Mouse (Mus musculus): ENCODE measurements around the gene Sema3b. TPM values are rescaled to one million over a fixed set of nuclear protein-coding genes. Genes with fewer than 3 reads are reported as not detected.

The Sema3b gene
- polyA plus RNA-seq, 1 experiment: 55.4 TPM

DNA sequence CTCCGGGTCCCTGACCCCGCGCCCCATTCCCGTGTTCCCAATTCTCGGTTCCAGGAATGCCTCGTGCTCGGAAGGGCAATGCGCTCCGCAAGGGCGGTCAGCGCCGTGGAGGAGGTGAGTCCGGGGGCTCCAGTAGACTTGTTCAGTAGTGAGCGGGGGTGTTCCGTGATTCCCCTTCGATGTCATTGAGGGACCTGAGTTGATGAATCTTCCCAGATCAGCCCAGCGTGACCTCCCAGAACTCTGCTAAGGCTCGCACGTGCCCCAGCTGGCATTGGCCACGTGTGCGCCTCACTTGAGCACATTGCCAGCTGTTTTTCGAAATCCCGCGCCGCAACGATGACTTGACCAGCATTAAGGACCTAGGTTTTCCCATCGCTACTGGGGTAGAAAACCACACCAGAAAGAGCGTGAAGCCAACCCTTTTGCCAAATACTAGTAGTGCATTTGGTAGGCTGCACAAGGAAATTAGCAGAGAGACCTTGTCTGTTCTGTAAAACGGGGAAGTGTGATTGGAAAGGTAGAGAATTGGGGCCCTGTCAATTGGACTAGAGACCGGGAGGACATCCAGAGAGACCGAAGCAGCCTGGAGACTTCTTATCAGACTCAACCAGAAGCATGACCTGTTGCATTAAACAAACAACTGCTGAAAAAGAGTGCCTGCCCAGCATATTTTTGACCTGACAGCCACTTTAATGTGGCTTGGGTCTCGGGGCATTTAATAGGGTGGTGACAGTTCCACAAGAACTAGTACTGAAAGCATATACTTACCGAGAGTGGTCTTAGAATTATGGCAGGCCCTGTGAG, 21.0 kb downstream of the Sema3b start:
- no peaks in the 10 kb centered on the region for H3K27me3 ChIP-seq (ENCODE audit: control insufficient read depth, insufficient read depth, low read length)
- peaks cover 25% of the 10 kb centered on the region for H3K4me1 ChIP-seq (ENCODE audit: control insufficient read depth, insufficient read depth, insufficient read length, low read length)
- peaks cover 23% of the 10 kb centered on the region for H3K36me3 ChIP-seq (ENCODE audit: control insufficient read depth, insufficient read depth, low read length)
- TF ChIP-seq POLR2A (IDR thresholded peaks at IDR 0.05; ENCODE audit: low read depth, low read length): no peak
- no peak for TF ChIP-seq CTCF (IDR thresholded peaks at IDR 0.05; ENCODE audit: extremely low read depth, insufficient read length, insufficient replicate concordance, low read depth, low read length)
- WGBS: 1% methylated on average over 33 of the region's 33 CpGs
- H3K4me3 ChIP-seq (ENCODE audit: low read depth, low read length): peak overlapping the region; percentile 75
- peak overlapping the region; percentile 18; the same call in 1 of the 2 replicates for H3K27ac ChIP-seq (ENCODE audit: insufficient read depth, low read depth, low read length)

DNA sequence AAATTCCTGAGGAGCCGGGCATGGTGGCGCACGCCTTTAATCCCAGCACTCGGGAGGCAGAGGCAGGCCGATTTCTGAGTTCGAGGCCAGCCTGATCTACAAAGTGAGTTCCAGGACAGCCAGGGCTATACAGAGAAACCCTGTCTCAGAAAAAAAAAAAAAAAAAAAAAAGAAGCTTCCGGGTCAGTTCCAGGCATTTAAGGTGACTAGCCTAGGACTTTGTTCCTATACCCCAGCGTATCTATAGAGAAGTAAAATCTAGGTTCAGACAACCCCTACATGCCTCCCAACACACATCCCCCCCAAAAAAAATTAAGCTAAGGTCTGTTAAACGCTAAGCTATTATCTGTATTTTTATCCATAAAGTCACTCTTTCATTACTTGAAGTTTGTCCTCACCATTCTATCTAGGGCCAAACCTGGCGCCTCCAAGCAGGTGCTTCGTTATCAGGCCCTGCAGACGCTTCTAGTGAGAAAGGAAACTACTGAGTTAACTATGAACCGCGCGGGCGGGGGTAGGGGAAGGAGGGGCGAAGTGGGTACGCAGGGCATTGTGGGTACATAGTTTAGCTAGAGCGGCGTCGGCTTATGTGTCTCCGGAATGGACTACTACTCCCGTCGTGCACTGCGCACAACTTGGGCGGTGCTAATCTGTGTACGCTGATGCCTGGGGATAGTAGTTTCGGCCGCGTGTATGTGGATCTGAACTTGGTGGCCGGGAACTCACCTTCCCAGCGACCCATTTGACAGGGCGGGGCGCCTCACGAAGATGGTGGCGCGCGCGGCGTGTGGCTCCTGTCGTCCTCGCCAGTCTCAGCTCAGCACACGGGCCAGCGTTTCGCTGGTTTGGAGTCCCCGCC, 21.8 kb downstream of the Sema3b start, which contains the start of gene Ifrd2:
Gene Ifrd2, plus strand, starts transcription at position 669 of the 859 bp plus-strand sequence.
- TF ChIP-seq POLR2A (IDR thresholded peaks at IDR 0.05; ENCODE audit: low read depth, low read length) (peak; percentile 10; the same call in 1 of the 2 replicates), CTCF (IDR thresholded peaks at IDR 0.05; ENCODE audit: extremely low read depth, insufficient read length, insufficient replicate concordance, low read depth, low read length) (no peak)
- peak within 1 kb of the TSS; percentile 75 for H3K4me3 ChIP-seq (ENCODE audit: low read depth, low read length)
- 5% methylated on average over 46 of the region's 46 CpGs for WGBS

DNA sequence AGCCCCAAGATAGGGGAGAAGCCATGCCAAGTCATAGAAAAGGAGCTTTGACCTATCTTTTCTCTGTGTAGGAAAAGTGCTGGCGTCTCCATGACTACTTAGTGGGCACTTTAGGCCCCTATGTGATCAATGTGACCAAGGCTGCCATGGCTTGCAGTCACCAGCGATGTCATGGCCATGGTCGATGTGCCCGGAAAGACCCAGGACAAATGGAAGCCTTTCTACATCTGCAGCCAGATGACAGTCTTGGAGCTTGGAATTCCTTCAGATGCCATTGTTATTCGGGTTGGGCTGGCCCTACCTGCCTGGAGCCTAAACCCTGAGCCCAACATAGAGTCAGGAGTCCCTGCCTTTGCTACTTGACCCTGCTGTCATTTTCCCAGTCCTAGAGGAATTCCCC, 22.5 kb downstream of the Sema3b start:
- peak overlapping the region; percentile 0; the same call in 1 of the 2 replicates for H3K27ac ChIP-seq (ENCODE audit: insufficient read depth, low read depth, low read length)
- WGBS: 82% methylated on average over 5 of the region's 5 CpGs

More for the DNA sequence above, 21.8 kb downstream of the Sema3b start, which contains the start of gene Ifrd2:
- Histone ChIP-seq H3K4me1 (ENCODE audit: control insufficient read depth, insufficient read depth, insufficient read length, low read length) (peaks cover 25% of the 10 kb centered on the region), H3K27me3 (ENCODE audit: control insufficient read depth, insufficient read depth, low read length) (no peaks in the 10 kb centered on the region), H3K36me3 (ENCODE audit: control insufficient read depth, insufficient read depth, low read length) (peaks cover 16% of the 10 kb centered on the region), H3K27ac (ENCODE audit: insufficient read depth, low read depth, low read length) (peak within 1 kb of the TSS; percentile 21; the same call in 1 of the 2 replicates)

DNA sequence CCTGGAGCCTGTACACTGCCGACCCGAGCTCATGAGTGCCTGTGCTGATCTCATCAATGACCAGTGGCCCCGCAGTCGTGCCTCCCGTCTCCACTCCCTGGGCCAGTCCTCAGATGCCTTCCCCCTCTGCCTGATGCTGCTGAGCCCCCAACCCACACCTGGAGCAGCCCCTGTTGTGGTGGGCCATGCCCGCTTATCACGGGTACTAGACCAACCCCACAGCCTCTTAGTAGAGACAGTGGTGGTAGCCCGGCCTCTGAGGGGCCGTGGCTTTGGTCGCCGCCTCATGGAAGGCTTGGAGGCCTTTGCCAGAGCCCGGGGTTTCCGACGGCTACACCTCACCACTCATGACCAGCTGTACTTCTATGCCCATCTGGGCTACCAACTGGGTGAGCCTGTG, 25.9 kb downstream of the Sema3b start:
- Histone ChIP-seq H3K4me3 (ENCODE audit: low read depth, low read length) (no peak overlapping the region), H3K36me3 (ENCODE audit: control insufficient read depth, insufficient read depth, low read length) (0 out of 2 replicates have a peak, but pooled peaks cover 4% of the 10 kb centered on the region), H3K27me3 (ENCODE audit: control insufficient read depth, insufficient read depth, low read length) (no peaks in the 10 kb centered on the region), H3K27ac (ENCODE audit: insufficient read depth, low read depth, low read length) (no peak overlapping the region), H3K4me1 (ENCODE audit: control insufficient read depth, insufficient read depth, insufficient read length, low read length) (peaks cover 10% of the 10 kb centered on the region; the same call in 1 of the 2 replicates)
- WGBS: 92% methylated on average over 14 of the region's 14 CpGs
- TF ChIP-seq CTCF (IDR thresholded peaks at IDR 0.05; ENCODE audit: extremely low read depth, insufficient read length, insufficient replicate concordance, low read depth, low read length) (no peak), POLR2A (IDR thresholded peaks at IDR 0.05; ENCODE audit: low read depth, low read length) (no peak)

More for the DNA sequence above, 22.5 kb downstream of the Sema3b start:
- Histone ChIP-seq H3K36me3 (ENCODE audit: control insufficient read depth, insufficient read depth, low read length) (peaks cover 11% of the 10 kb centered on the region; the same call in 1 of the 2 replicates), H3K4me3 (ENCODE audit: low read depth, low read length) (no peak overlapping the region), H3K4me1 (ENCODE audit: control insufficient read depth, insufficient read depth, insufficient read length, low read length) (peaks cover 28% of the 10 kb centered on the region), H3K27me3 (ENCODE audit: control insufficient read depth, insufficient read depth, low read length) (no peaks in the 10 kb centered on the region)
- TF ChIP-seq CTCF (IDR thresholded peaks at IDR 0.05; ENCODE audit: extremely low read depth, insufficient read length, insufficient replicate concordance, low read depth, low read length) (no peak), POLR2A (IDR thresholded peaks at IDR 0.05; ENCODE audit: low read depth, low read length) (no peak)

DNA sequence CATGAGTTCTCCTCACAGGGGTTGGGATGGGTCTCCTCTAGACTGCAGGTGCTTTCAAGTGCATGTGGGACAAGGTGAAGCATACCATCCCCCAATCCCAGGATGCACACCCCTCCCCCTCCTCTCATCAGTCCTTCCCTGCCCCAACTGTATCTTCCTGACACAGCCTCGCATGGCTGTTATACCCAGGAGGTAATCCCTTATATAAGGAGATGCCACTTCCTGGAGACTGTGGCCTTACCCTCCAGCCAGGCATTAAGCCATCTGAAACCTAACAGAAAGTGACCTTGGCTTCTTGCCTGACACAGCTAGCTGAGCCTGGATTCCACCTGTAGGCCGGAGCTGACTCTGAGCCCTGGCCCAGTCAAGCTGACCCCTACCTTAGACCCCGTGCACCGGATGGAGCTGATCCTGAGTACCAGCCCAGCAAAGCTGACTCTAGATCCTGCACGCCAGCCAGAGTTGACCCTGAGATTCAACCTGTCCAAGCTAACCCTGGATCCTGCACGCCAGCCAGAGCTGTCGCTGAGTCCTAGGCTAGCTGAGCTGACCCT, 26.4 kb downstream of the Sema3b start:
- WGBS: 79% methylated on average over 7 of the region's 7 CpGs
- TF ChIP-seq POLR2A (IDR thresholded peaks at IDR 0.05; ENCODE audit: low read depth, low read length) (no peak), CTCF (IDR thresholded peaks at IDR 0.05; ENCODE audit: extremely low read depth, insufficient read length, insufficient replicate concordance, low read depth, low read length) (no peak)
- no peaks in the 10 kb centered on the region for H3K27me3 ChIP-seq (ENCODE audit: control insufficient read depth, insufficient read depth, low read length)
- no peak overlapping the region for H3K4me3 ChIP-seq (ENCODE audit: low read depth, low read length)
- H3K4me1 ChIP-seq (ENCODE audit: control insufficient read depth, insufficient read depth, insufficient read length, low read length): peaks cover 7% of the 10 kb centered on the region; the same call in 1 of the 2 replicates
- H3K36me3 ChIP-seq (ENCODE audit: control insufficient read depth, insufficient read depth, low read length): 0 out of 2 replicates have a peak, but pooled peaks cover 4% of the 10 kb centered on the region
- H3K27ac ChIP-seq (ENCODE audit: insufficient read depth, low read depth, low read length): no peak overlapping the region

DNA sequence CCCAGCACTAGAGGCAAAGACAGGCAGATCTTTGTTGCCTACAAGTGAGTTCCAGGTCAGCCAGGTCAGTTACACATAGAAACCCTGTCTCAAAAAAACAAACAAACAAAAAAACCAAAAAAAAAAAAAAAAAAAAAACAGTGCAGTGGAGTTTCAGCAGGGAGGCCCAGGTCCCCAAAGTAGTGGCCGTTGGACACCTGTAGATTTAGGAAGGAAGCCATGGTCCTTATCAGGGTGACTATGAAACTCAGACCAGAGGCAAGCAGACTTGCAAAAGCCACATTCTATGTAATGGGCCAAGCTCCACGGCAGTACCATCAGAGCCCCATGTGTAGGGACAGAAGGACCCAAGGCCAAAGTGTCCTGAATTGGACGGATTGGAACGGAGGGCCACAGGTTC, 27.4 kb downstream of the Sema3b start:
- H3K27me3 ChIP-seq (ENCODE audit: control insufficient read depth, insufficient read depth, low read length): no peaks in the 10 kb centered on the region
- 46% methylated on average over 4 of the region's 4 CpGs for WGBS
- TF ChIP-seq POLR2A (IDR thresholded peaks at IDR 0.05; ENCODE audit: low read depth, low read length) (no peak), CTCF (IDR thresholded peaks at IDR 0.05; ENCODE audit: extremely low read depth, insufficient read length, insufficient replicate concordance, low read depth, low read length) (no peak)

More for the DNA sequence above, 27.4 kb downstream of the Sema3b start:
- Histone ChIP-seq H3K4me3 (ENCODE audit: low read depth, low read length) (no peak overlapping the region), H3K4me1 (ENCODE audit: control insufficient read depth, insufficient read depth, insufficient read length, low read length) (peaks cover 15% of the 10 kb centered on the region; the same call in 1 of the 2 replicates), H3K27ac (ENCODE audit: insufficient read depth, low read depth, low read length) (peak overlapping the region; percentile 91; the same call in 1 of the 2 replicates), H3K36me3 (ENCODE audit: control insufficient read depth, insufficient read depth, low read length) (0 out of 2 replicates have a peak, but pooled peaks cover 4% of the 10 kb centered on the region)
